Mouse (Mus musculus) erythroblast, embryonic 14.5 days (primary cell): Measurements from ENCODE around the gene Pam16. TPM values are rescaled to one million over a fixed set of nuclear protein-coding genes. Genes with fewer than 3 reads are reported as not detected.
A peak's percentile ranks its signal among the peaks of the same experiment; 100 is the strongest.
"Not testable (repeated sequence)": the region's sequence is repeated elsewhere in the genome, so short reads cannot be mapped to it uniquely, and the experiment has no call there.

ENCODE experiments used
- H3K27me3 ChIP-seq: 2 replicates; pipeline ENCODE4 v1.6.1; 2012; ENCODE audit warnings: inconsistent platforms; ENCODE audit not compliant: control insufficient read depth
- H3K36me3 ChIP-seq: 2 replicates; pipeline ENCODE4 v1.6.1; 2012; ENCODE audit warnings: mild to moderate bottlenecking, inconsistent platforms; ENCODE audit not compliant: control insufficient read depth
- H3K4me1 ChIP-seq: 2 replicates; pipeline ENCODE4 v1.6.1; 2012; ENCODE audit warnings: inconsistent platforms; ENCODE audit not compliant: control insufficient read depth
- H3K4me3 ChIP-seq: replicated peaks from 2 replicates; pipeline ENCODE3; 2012; ENCODE audit warnings: moderate library complexity, mild to moderate bottlenecking, inconsistent platforms
- H3K9me3 ChIP-seq: 2 replicates; pipeline ENCODE4 v1.6.1; 2012; ENCODE audit warnings: low read length, inconsistent platforms, mixed read lengths; ENCODE audit not compliant: control insufficient read depth
- GATA1 ChIP-seq: IDR thresholded peaks from 2 replicates; pipeline ENCODE4 v1.6.1; 2012; ENCODE audit warnings: low read length, inconsistent platforms, mixed read lengths
- TAL1 ChIP-seq: IDR thresholded peaks from 3 replicates; pipeline ENCODE4 v1.6.1; 2012; ENCODE audit warnings: low read length, inconsistent platforms, mixed read lengths
- polyA plus RNA-seq: library from polyadenylated mRNA; stranded (reverse); fragments of >175 nt; gene quantifications from 2 replicates; pipeline ENCODE4 v1.2.3, GENCODE M21; 2012

Pam16 gene
- polyA plus RNA-seq, 1 experiment, result 15.1 TPM

DNA sequence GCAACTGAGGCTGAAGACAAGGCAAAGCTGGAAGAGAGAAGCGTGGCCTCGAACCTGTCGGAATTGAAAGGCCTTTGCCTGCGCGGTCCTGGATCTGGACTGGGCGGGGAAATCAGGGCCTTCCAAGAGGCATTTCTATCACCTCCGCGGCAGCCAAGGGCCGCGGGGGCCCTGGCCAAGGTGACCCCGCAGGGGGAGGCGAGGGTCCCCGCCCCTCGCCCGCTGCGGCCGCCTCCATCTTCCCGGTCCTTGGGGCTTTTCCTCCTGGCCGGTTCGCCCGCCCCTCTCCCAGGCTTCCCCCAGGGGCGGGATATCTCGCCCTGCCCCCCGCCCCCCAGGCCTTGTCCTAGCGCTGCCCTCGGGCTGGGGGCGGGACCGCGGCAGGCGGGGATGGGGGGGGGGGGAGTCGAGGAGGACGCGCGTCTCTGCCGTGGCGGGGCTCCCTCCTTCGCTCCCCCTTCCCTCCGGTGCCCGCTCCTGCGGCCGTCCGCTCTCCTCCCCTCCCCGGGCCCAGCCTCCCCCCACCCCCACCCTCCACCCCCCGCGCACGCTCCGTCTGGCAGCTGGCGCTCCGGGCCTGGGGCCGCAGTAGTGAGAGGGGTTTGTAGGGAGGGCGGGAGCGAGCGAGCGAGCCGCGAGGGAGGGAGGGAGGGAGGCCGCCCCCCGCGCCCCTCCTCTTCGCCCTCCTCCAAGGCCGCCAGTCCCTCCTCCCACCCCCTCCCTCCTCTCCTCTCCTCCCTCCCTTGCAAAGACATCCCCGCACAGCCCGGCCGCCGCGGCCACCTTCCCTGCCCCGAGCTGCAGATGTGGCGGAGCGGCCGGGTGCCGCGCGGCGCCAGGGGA lies 30.6 kb downstream of the Pam16 start, which contains the start of gene Glis2:
Gene Glis2 (plus strand): TSS at position 743 of the 843 bp plus-strand sequence.
- Histone ChIP-seq H3K27me3 (peaks cover 63% of the 10 kb centered on the region), H3K9me3 (peaks cover 3% of the 10 kb centered on the region; the same call in 1 of the 2 replicates), H3K36me3 (no peaks in the 10 kb centered on the region), H3K4me3 (peak within 1 kb of the TSS; percentile 53), H3K4me1 (peaks cover 7% of the 10 kb centered on the region)
- no peak for TF ChIP-seq TAL1
- no peak for TF ChIP-seq GATA1

- H3K9me3 ChIP-seq, result peaks cover 3% of the 10 kb centered on the region; the same call in 1 of the 2 replicates
- peaks cover 11% of the 10 kb centered on the region for H3K4me1 ChIP-seq
- peaks cover 63% of the 10 kb centered on the region for H3K27me3 ChIP-seq
- TF ChIP-seq GATA1 (no peak), TAL1 (no peak)
- no peaks in the 10 kb centered on the region for H3K36me3 ChIP-seq
- peak overlapping the region; percentile 47 for H3K4me3 ChIP-seq
These were observed 31.6 kb downstream of the Pam16 start for GRCm38 (mm10) chr16:4592909-4593875.

- Histone ChIP-seq H3K27me3 (peaks cover 39% of the 10 kb centered on the region), H3K9me3 (no peaks in the 10 kb centered on the region; the same call in 1 of the 2 replicates), H3K4me3 (no peak overlapping the region), H3K4me1 (peaks cover 35% of the 10 kb centered on the region), H3K36me3 (no peaks in the 10 kb centered on the region)
- TF ChIP-seq TAL1 (no peak), GATA1 (no peak)
These were observed 34.6 kb downstream of the Pam16 start for GRCm38 (mm10) chr16:4590236-4590635.

DNA sequence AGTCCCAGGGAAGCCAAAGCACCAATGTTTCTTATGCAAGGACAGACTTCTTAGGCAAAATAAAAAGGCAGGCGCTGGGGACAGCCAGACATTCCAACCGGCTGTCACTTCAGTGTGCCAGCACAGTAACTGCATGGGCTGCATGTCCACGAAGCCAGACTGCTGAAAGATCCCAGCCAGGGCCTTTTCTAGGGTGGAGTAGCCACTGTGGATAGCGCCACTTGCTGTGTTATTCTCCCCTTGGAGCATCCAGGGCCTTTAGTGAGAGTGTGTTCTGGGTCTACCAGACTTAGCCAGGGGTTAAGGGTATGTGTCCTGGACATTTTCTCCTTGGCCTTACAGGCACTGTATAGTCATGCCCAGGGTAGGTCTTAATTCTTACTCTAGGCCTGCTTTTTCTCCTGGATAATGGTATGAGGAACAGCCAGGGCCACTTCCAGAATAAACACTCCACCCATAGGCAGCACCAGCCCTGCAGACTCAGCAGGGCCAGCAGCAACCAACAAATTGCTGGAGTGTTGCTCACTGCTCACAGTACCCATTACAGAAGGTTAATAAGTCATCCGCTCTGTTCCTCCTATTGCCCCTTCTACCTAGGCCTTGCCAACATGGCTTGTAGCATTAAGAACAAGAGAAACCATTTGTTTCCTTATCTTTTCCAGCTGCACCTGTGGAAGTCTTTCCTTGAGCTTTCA lies 37.1 kb downstream of the Pam16 start:
- TF ChIP-seq TAL1 (no peak), GATA1 (no peak)
- H3K4me3 ChIP-seq, result peak overlapping the region; percentile 68
- peaks cover 21% of the 10 kb centered on the region for H3K27me3 ChIP-seq
- no peaks in the 10 kb centered on the region for H3K9me3 ChIP-seq
- H3K4me1 ChIP-seq, result peaks cover 43% of the 10 kb centered on the region
- H3K36me3 ChIP-seq, result no peaks in the 10 kb centered on the region

- peaks cover 43% of the 10 kb centered on the region for H3K4me1 ChIP-seq
- H3K27me3 ChIP-seq, result peaks cover 12% of the 10 kb centered on the region
- TF ChIP-seq TAL1 (no peak), GATA1 (no peak)
- no peaks in the 10 kb centered on the region for H3K36me3 ChIP-seq
- no peaks in the 10 kb centered on the region for H3K9me3 ChIP-seq
- H3K4me3 ChIP-seq, result peak overlapping the region; percentile 68
These were observed 38.2 kb downstream of the Pam16 start for GRCm38 (mm10) chr16:4586531-4587123.

DNA sequence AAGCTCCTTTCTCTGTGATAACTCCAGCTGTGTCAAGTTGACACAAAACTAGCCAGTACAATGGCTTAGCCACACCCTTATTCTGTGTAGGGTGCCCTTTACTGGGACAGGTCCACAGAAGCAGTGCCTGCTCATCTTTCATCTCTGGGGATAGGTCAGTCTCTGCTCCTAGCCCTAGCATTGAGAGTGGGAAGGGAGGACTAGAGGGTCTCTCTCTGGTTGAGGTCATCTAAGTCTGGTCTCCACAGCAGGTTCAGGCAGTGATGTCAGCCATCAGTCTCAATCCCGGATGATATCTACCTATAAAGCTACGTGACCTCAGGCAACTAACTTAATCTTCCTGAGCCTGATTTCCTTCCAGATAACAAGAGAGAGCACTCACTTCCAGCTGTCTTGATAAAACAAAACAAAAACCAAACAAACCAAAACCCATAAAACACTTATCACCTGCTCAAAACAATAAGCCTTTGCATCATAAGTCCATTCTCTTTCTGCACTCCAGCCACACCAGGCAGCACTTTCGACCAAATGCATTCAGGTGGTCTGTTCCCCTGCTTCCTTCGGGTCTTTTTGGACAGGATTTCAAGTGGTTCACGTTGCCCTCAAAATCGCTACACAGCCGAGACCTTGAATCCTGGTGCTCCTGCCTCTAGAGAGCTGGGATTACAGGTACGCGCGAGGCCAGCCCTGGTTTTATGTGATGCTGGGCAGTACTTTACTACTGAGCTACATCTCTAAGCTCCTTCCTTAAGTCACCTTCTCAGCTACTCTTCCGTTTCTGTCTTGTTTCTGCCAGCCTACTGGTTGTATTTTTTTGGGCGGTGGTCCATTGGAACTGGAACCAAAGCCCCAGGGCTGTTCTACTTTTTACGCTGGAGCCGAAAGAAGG lies 38.9 kb downstream of the Pam16 start:
- no peak; the same call in 1 of the 2 replicates for TF ChIP-seq GATA1
- TF ChIP-seq TAL1, result no peak
- H3K4me3 ChIP-seq, result peak overlapping the region; percentile 68
- peaks cover 43% of the 10 kb centered on the region for H3K4me1 ChIP-seq
- peaks cover 8% of the 10 kb centered on the region for H3K27me3 ChIP-seq
- no peaks in the 10 kb centered on the region for H3K36me3 ChIP-seq
- no peaks in the 10 kb centered on the region for H3K9me3 ChIP-seq

- no peaks in the 10 kb centered on the region for H3K9me3 ChIP-seq
- peaks cover 43% of the 10 kb centered on the region for H3K4me1 ChIP-seq
- TF ChIP-seq GATA1, result no peak
- TF ChIP-seq TAL1, result no peak
- H3K4me3 ChIP-seq, result no peak overlapping the region
- peaks cover 8% of the 10 kb centered on the region for H3K27me3 ChIP-seq
- no peaks in the 10 kb centered on the region for H3K36me3 ChIP-seq
These were observed 40.4 kb downstream of the Pam16 start for GRCm38 (mm10) chr16:4584438-4584837.

GRCm38 (mm10) chr16:4583807-4584206 lies 41.0 kb downstream of the Pam16 start:
- Histone ChIP-seq H3K4me1 (peaks cover 43% of the 10 kb centered on the region), H3K36me3 (no peaks in the 10 kb centered on the region), H3K4me3 (no peak overlapping the region), H3K9me3 (no peaks in the 10 kb centered on the region), H3K27me3 (peaks cover 12% of the 10 kb centered on the region)
- TF ChIP-seq TAL1 (no peak), GATA1 (no peak)

- H3K4me3 ChIP-seq, H3K36me3 ChIP-seq, H3K9me3 ChIP-seq: not testable (repeated sequence)
- peaks cover 16% of the 10 kb centered on the region for H3K27me3 ChIP-seq
- H3K4me1 ChIP-seq, result peaks cover 20% of the 10 kb centered on the region
These were observed 43.6 kb downstream of the Pam16 start for GRCm38 (mm10) chr16:4581179-4581578.
